Mouse (Mus musculus) embryonic facial prominence, embryonic 11.5 days (tissue): ENCODE measurements around the gene Pdzrn3. TPM values are rescaled to one million over a fixed set of nuclear protein-coding genes. Genes with fewer than 3 reads are reported as not detected.
A peak's percentile ranks its signal among the peaks of the same experiment; 100 is the strongest.

ENCODE experiments used
- ATAC-seq: fragments of 200-750 bp; cut with Nextera tagmentation; replicated peaks from 2 replicates; pipeline ENCODE4 v1.8.0; 2017; ENCODE audit warnings: low read depth; ENCODE audit not compliant: insufficient number of reproducible peaks, low FRiP score, low TSS enrichment
- DNase-seq: peaks from one replicate; pipeline ENCODE4 v3.0.0-alpha.2; 2015; ENCODE audit warnings: low spot score
- H3K27ac ChIP-seq: fragments of 300-500 bp; sonication (generic); replicated peaks from 2 replicates; pipeline ENCODE4 v1.5.1; 2014; ENCODE audit warnings: mild to moderate bottlenecking, low read depth, low read length, control low read depth
- H3K27me3 ChIP-seq: fragments of 300-500 bp; sonication (generic); 2 replicates; pipeline ENCODE4 v1.6.1; 2014; ENCODE audit warnings: mild to moderate bottlenecking, low read length, moderate library complexity, mixed read lengths; ENCODE audit not compliant: control insufficient read depth, insufficient read depth
- H3K36me3 ChIP-seq: fragments of 300-500 bp; sonication (generic); replicated peaks from 2 replicates; pipeline ENCODE4 v1.6.1; 2014; ENCODE audit warnings: low read depth, mild to moderate bottlenecking, low read length, moderate library complexity, mixed read lengths; ENCODE audit not compliant: control insufficient read depth, insufficient read depth
- H3K4me1 ChIP-seq: fragments of 300-500 bp; sonication (generic); 2 replicates; pipeline ENCODE4 v1.6.1; 2014; ENCODE audit warnings: low read length, mixed read lengths; ENCODE audit not compliant: control insufficient read depth, insufficient read depth
- H3K4me2 ChIP-seq: fragments of 300-500 bp; sonication (generic); 2 replicates; pipeline ENCODE4 v1.6.1; 2014; ENCODE audit warnings: low read depth, mild to moderate bottlenecking, control low read depth, low read length, moderate library complexity
- H3K4me3 ChIP-seq: fragments of 300-500 bp; sonication (generic); 2 replicates; pipeline ENCODE4 v1.5.1; 2014; ENCODE audit warnings: low read depth, low read length, control low read depth
- H3K9ac ChIP-seq: fragments of 300-500 bp; sonication (generic); replicated peaks from 2 replicates; pipeline ENCODE4 v1.6.1; 2014; ENCODE audit warnings: mild to moderate bottlenecking, control low read depth, low read length
- H3K9me3 ChIP-seq: fragments of 300-500 bp; sonication (generic); replicated peaks from 2 replicates; pipeline ENCODE4 v1.6.1; 2016; ENCODE audit warnings: mild to moderate bottlenecking, low read length, inconsistent platforms, mixed read lengths; ENCODE audit not compliant: control insufficient read depth
- WGBS: fragments of 180-500 bp; shearing (Covaris S2); extraction: QIAGEN DNeasy Blood & Tissue Kit; methylation state at CpG from one replicate; pipeline ENCODE4 v1.1.7; 2014; 5-methylcytosine and 5-hydroxymethylcytosine counted together
- polyA plus RNA-seq: library from polyadenylated mRNA; unstranded; fragments of >200 nt; fragmentation: Nextera tagmentation; extraction: Ambion mirVana; gene quantifications from 2 replicates; pipeline ENCODE4 v1.2.1, GENCODE M21; 2014

The Pdzrn3 gene
- polyA plus RNA-seq, 1 experiment from 2014 or later = 11.9 TPM

DNA sequence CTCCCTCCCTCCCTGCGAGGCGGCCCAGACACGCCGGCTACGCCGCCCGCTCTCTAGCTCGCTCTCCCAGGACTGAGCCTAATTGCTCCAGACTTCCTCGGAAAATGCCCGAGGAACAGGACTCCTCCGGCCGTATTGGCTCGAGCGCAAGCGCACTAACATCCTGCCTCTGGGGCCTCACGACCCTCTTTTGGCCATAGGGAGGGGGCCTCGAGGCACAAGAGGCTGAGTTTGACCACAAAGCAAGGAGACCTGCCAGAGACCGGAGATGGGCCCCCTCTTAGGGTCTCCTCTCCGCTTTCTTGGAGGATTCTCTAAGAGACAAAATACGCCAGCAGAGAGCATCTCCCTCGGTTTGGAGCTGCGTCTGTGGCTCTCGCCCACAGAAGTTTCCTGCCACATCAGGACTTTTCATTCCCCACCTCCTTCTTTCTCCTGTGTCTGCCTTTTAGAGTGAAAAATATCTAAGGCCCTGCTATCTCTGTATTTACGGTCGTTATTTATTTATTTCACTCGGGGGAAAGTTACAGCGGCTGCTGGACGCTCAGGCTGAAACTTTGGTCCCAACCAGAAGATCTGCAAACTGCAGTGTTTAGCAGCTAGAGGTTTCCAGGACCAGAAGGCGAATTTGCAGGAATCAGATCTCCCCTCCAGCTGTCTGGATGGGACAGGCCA, 375 bp upstream of the Pdzrn3 start:
- DNase-seq = peak; percentile 94
- H3K27ac ChIP-seq = peak overlapping the region; percentile 91
- H3K9ac ChIP-seq = peak overlapping the region; percentile 88
- no peaks in the 10 kb centered on the region for H3K27me3 ChIP-seq
- peak overlapping the region; percentile 78 for H3K4me3 ChIP-seq
- ATAC-seq = peak; percentile 90
- 0% methylated on average over 28 of the region's 29 CpGs for WGBS
- H3K9me3 ChIP-seq = no peaks in the 10 kb centered on the region
- H3K4me2 ChIP-seq = peak overlapping the region; percentile 91
- peaks cover 6% of the 10 kb centered on the region for H3K4me1 ChIP-seq
- H3K36me3 ChIP-seq = no peaks in the 10 kb centered on the region

DNA sequence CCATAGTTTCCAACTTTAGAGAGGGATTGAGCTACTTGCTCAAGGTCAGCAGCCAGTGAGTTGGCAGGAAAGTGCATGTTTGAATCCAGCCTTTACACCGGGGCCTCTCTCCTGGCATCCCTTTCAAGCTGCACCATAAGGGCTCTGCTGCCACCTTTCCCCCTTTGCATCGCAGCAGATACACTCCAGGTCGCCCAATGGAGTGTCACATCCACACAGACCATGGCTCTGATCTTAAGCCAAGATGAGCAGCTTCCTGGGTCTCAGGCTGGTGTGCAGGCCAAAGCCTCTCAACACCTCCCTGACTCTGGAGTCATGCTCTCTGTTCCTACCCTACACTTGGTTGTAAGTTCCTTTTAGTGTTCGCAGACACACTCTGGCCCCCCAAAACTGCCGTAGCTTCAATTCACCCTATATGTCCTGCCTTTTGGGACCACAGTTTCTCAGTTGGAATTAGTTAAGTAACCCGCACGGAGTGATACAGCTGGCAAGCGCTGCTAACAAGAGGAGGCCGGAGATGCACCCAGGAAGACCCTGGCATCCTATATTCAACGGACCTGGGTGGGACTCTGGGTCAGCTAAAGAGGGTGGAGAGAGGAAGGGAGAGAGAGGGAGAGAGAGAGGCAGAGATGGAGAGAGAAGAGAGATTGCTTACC, 1.1 kb downstream of the Pdzrn3 start:
- H3K9me3 ChIP-seq = no peaks in the 10 kb centered on the region
- H3K4me2 ChIP-seq = peak overlapping the region; percentile 91
- no peak for DNase-seq
- H3K27ac ChIP-seq = peak overlapping the region; percentile 91; the same call in 1 of the 2 replicates
- peak overlapping the region; percentile 88 for H3K9ac ChIP-seq
- no peaks in the 10 kb centered on the region for H3K27me3 ChIP-seq
- H3K4me1 ChIP-seq = peaks cover 6% of the 10 kb centered on the region
- no peaks in the 10 kb centered on the region for H3K36me3 ChIP-seq
- 2% methylated on average over 10 of the region's 10 CpGs for WGBS
- H3K4me3 ChIP-seq = peak overlapping the region; percentile 78
- ATAC-seq = no peak

DNA sequence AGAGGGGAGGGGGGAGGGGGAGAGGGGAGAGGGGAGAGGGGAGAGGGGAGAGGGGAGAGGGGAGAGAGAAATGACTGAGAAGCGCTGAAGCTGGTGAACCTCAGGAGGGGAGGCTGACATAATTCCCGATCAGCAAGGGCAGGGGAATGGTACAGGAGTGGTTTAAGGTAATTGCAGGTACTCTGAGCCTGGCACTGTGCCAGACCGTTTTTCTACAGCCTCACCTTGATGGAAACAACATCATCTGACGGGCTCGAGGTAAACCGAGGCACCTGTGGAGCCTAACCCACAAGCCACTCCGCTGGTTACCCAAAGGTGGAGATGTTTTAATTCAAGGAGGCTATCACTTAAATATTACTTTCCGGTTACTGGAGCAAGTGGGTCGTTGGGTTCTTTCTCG, 1.6 kb downstream of the Pdzrn3 start:
- H3K27me3 ChIP-seq = no peaks in the 10 kb centered on the region
- H3K9me3 ChIP-seq = no peaks in the 10 kb centered on the region
- peaks cover 6% of the 10 kb centered on the region for H3K4me1 ChIP-seq
- H3K4me2 ChIP-seq = peak overlapping the region; percentile 91
- 0 out of 2 replicates have a peak overlapping the region, but pooled peaks have one; percentile 91 for H3K27ac ChIP-seq
- peak overlapping the region; percentile 88 for H3K9ac ChIP-seq
- DNase-seq (no peak), ATAC-seq (no peak)
- peak overlapping the region; percentile 78 for H3K4me3 ChIP-seq
- H3K36me3 ChIP-seq = no peaks in the 10 kb centered on the region
- 23% methylated on average over 10 of the region's 10 CpGs for WGBS

DNA sequence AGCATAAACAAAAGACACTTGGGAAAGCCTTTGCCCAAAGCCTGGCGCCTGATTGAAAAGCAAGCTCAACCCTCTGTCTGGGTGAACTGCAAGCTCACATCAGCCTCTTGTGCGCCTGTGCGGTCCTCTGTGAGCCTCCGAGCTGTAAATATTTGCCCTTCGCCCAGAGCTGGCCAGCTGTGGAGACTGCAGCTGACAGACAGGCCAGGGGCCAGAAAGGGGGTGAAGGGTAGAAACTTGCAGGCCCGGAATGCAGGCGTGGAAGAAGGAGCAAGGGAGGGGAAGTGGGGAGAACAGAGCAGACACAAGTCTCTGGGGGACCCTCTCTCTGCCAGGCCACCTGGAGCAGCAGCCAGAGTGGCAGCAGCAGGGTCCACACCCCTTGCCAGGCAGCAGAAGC, 3.0 kb downstream of the Pdzrn3 start:
- Histone ChIP-seq H3K4me2 (peak overlapping the region; percentile 77), H3K36me3 (no peaks in the 10 kb centered on the region), H3K4me3 (peak overlapping the region; percentile 33), H3K4me1 (peaks cover 6% of the 10 kb centered on the region), H3K27me3 (no peaks in the 10 kb centered on the region), H3K9me3 (no peaks in the 10 kb centered on the region), H3K27ac (peak overlapping the region; percentile 67), H3K9ac (peak overlapping the region; percentile 51)
- DNase-seq = peak; percentile 80
- 0% methylated on average over 7 of the region's 7 CpGs for WGBS
- ATAC-seq = 0 out of 2 replicates have a peak, but pooled peaks have one; percentile 5

DNA sequence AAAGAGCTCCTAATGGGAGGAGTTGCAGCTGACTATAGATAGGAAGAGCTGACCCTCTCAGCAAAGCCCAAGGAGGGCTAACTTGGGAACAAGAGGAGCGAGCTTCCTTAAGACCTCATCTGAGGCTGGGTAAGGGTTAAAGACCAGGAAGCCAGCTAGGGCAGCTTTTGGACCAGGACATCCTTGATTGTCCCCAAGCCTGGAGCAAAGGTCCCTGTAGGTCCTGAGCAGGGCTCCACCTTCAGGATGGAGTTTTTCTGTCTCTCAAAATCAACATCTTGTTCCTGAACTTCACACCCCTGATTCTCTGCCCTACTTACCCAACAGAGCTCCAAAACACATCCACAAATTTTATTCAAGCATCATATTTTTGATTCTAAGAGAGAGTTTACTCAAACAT, 3.5 kb downstream of the Pdzrn3 start:
- peak overlapping the region; percentile 33 for H3K4me3 ChIP-seq

DNA sequence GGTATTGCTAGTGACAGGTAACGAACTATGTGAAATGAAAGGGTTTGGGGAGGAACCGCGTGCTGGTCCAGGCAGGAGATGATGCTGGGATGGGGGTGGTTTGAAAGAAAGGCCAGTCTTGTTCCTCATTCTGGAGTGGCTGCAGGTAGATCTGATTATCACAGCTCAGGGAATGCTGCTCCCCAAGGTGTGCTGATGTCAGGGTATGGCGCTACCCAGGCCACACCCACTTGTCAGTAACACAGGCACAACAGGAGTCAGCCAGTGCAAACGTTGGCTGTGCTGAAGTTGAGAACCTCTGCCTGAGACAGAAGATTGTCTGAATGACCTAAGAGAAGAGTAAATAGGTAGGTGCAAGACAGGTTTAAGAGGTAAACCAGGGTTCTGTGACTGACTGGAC, 4.7 kb downstream of the Pdzrn3 start:
- 81% methylated on average over 5 of the region's 5 CpGs for WGBS
- H3K9me3 ChIP-seq = no peaks in the 10 kb centered on the region
- peaks cover 6% of the 10 kb centered on the region for H3K4me1 ChIP-seq

More for the DNA sequence above, 3.5 kb downstream of the Pdzrn3 start:
- Histone ChIP-seq H3K4me2 (peak overlapping the region; percentile 16), H3K4me1 (peaks cover 6% of the 10 kb centered on the region), H3K36me3 (no peaks in the 10 kb centered on the region), H3K9ac (peak overlapping the region; percentile 6; the same call in 1 of the 2 replicates), H3K27me3 (no peaks in the 10 kb centered on the region), H3K9me3 (no peaks in the 10 kb centered on the region), H3K27ac (no peak overlapping the region)
- DNase-seq = no peak
- no peak for ATAC-seq
- 37% methylated on average over 1 of the region's 1 CpGs for WGBS

DNA sequence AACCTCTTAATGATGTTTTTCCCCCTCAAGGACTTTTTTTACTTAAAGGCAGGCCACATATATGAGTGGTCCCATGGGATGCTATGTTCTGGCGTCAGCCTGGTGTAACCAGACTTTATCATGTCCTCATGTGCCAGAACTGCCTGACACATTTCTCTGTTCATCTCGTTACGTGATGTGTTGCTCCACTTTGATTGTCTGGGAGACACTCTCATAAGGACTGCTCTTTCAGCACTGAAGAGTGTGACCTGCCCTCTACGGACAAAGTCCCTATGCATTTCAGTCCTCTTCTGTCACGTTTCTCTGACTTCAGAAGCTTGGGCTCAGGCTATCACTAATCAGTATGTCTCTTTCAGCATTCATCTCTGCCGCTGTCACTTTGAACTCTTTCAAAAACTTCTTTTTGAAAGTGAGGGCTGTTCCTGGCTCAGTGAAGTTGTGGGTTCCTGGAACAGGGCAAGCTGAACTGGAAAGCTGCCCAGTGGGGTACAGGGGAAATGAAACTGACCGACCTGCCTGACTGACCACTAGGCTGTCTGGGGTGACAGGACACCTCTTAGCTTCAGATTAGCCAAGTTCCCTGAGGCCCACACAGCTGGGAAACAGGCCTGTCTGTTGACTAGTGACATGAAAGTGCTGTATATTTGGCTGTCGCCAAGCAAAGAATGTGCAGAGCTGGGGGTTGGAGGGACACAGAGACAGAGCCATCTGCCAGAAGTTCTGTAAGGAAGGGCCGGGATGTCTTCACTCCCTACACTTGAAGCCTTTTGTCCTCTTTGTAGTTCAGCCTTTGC, 10.7 kb downstream of the Pdzrn3 start:
- WGBS = 48% methylated on average over 9 of the region's 9 CpGs
- DNase-seq = no peak
- ATAC-seq = no peak

More for the DNA sequence above, 4.7 kb downstream of the Pdzrn3 start:
- DNase-seq (no peak), ATAC-seq (no peak)
- H3K27ac ChIP-seq = no peak overlapping the region
- H3K4me3 ChIP-seq = no peak overlapping the region
- no peak overlapping the region for H3K9ac ChIP-seq
- H3K27me3 ChIP-seq = no peaks in the 10 kb centered on the region
- H3K36me3 ChIP-seq = no peaks in the 10 kb centered on the region
- H3K4me2 ChIP-seq = no peak overlapping the region

More for the DNA sequence above, 10.7 kb downstream of the Pdzrn3 start:
- H3K9ac ChIP-seq = no peak overlapping the region
- peaks cover 5% of the 10 kb centered on the region for H3K4me1 ChIP-seq
- H3K4me3 ChIP-seq = no peak overlapping the region
- no peak overlapping the region for H3K27ac ChIP-seq
- H3K4me2 ChIP-seq = no peak overlapping the region
- H3K27me3 ChIP-seq = no peaks in the 10 kb centered on the region
- no peaks in the 10 kb centered on the region for H3K36me3 ChIP-seq
- H3K9me3 ChIP-seq = no peaks in the 10 kb centered on the region
